Mouse (Mus musculus) CH12.LX (cell line): Measurements from ENCODE around the gene Rybp.

Source experiments
- CHD2 ChIP-seq: IDR thresholded peaks from 2 replicates; pipeline ENCODE4 v1.6.1; 2011; ENCODE audit warnings: low read length, improper control_type of control experiment
- CTCF ChIP-seq, 2 experiments: IDR thresholded peaks in 1 of 2; conservative IDR thresholded peaks in 1 of 2; 2 replicates each; pipeline ENCODE4 v1.5.1; 2011 to 2012; ENCODE audit warnings: low read depth in 2 of 2, low read length in 2 of 2, improper control_type of control experiment in 1 of 2, inconsistent platforms in 1 of 2, mild to moderate bottlenecking in 1 of 2, moderate library complexity in 1 of 2
- KAT2A ChIP-seq: IDR thresholded peaks from 2 replicates; pipeline ENCODE4 v1.6.1; 2012; ENCODE audit warnings: low read length, improper control_type of control experiment, inconsistent platforms; ENCODE audit not compliant: insufficient replicate concordance
- MAFK ChIP-seq: IDR thresholded peaks from 2 replicates; pipeline ENCODE4 v1.6.1; 2011; ENCODE audit warnings: low read length, improper control_type of control experiment; ENCODE audit not compliant: insufficient replicate concordance
- MEF2A ChIP-seq: IDR thresholded peaks from 2 replicates; pipeline ENCODE4 v1.6.1; 2014; ENCODE audit warnings: low read depth, mild to moderate bottlenecking, inconsistent platforms, low read length, improper control_type of control experiment, borderline replicate concordance
- POLR2A ChIP-seq: IDR thresholded peaks from 2 replicates; pipeline ENCODE4 v1.6.1; 2011; ENCODE audit warnings: low read depth, mild to moderate bottlenecking, improper control_type of control experiment, low read length
- SIN3A ChIP-seq: IDR thresholded peaks from 2 replicates; pipeline ENCODE4 v1.6.1; 2012; ENCODE audit warnings: low read length, improper control_type of control experiment, inconsistent platforms

- TF ChIP-seq MEF2A (no peak), POLR2A (no peak), KAT2A (no peak), CTCF (conservative IDR thresholded peaks at IDR 0.05 in 1 of 2, IDR thresholded peaks at IDR 0.05 in 1 of 2; ENCODE audit: low read depth in 2 of 2, low read length in 2 of 2) (no peak), SIN3A (no peak), CHD2 (no peak), MAFK (no peak)
Measured at GRCm38 (mm10) chr6:100223435-100223834, 63.9 kb downstream of the Rybp start.
